Comparison of ENCODE assay signal across 20 mouse cellular contexts in genomic region chr10:101422562-101422961, GRCm38 (mm10).
DNase-seq lines count a peak whose midpoint lies in the region; ATAC-seq and TF ChIP-seq lines count a peak whose summit lies in the region.
"Had no signal": no experiment of that assay in that cellular context is flagged by ENCODE, and none has a peak within 500 bp of the region (broad histone marks: within the 10 kb centered on the region; RNA-seq: fewer than 3 reads in every experiment).

No protein-coding gene starts in this region.

- no peaks in the 10 kb centered on the region for H3K36me3 ChIP-seq in hindbrain, embryonic 13.5 days
- H3K36me3 ChIP-seq in hindbrain, embryonic 12.5 days: no peaks in the 10 kb centered on the region
- H3K36me3 ChIP-seq in midbrain, embryonic 14.5 days (ENCODE audit: control insufficient read depth, insufficient read depth, low read length): no peaks in the 10 kb centered on the region
- H3K36me3 ChIP-seq in midbrain, postnatal 0 days (ENCODE audit: insufficient read depth, low read length): no peaks in the 10 kb centered on the region
- H3K36me3 ChIP-seq in forebrain, postnatal 0 days (ENCODE audit: insufficient read depth): no peaks in the 10 kb centered on the region
- H3K36me3 ChIP-seq: heart, embryonic 10.5 days had no signal

- H3K4me1 ChIP-seq in hindbrain, embryonic 13.5 days (replicated peaks): 0 out of 2 replicates have a peak, but pooled peaks cover 2% of the 10 kb centered on the region
- no peaks in the 10 kb centered on the region for H3K4me1 ChIP-seq in hindbrain, embryonic 12.5 days
- no peaks in the 10 kb centered on the region for H3K4me1 ChIP-seq in midbrain, embryonic 14.5 days (ENCODE audit: control insufficient read depth, insufficient read depth, low read length)
- H3K4me1 ChIP-seq in midbrain, postnatal 0 days (ENCODE audit: insufficient read depth, low read length): no peaks in the 10 kb centered on the region
- no peaks in the 10 kb centered on the region for H3K4me1 ChIP-seq in forebrain, postnatal 0 days (ENCODE audit: insufficient read depth)
- H3K4me1 ChIP-seq: heart, embryonic 10.5 days had no signal

- H3K9ac ChIP-seq in hindbrain, embryonic 13.5 days: no peak overlapping the region
- H3K9ac ChIP-seq in hindbrain, embryonic 12.5 days: no peak overlapping the region
- H3K9ac ChIP-seq in midbrain, embryonic 14.5 days (replicated peaks; ENCODE audit: low read length): no peak overlapping the region
- H3K9ac ChIP-seq in midbrain, postnatal 0 days (replicated peaks; ENCODE audit: low read length, poor library complexity, severe bottlenecking): no peak overlapping the region
- H3K9ac ChIP-seq in forebrain, postnatal 0 days: no peak overlapping the region

- no peak overlapping the region for H3K27ac ChIP-seq in hindbrain, embryonic 13.5 days
- no peak overlapping the region for H3K27ac ChIP-seq in hindbrain, embryonic 12.5 days
- H3K27ac ChIP-seq in midbrain, embryonic 14.5 days (replicated peaks; ENCODE audit: low read depth, low read length): no peak overlapping the region
- H3K27ac ChIP-seq in midbrain, postnatal 0 days (ENCODE audit: low read depth, low read length): no peak overlapping the region
- no peak overlapping the region for H3K27ac ChIP-seq in forebrain, postnatal 0 days (ENCODE audit: low read depth, low read length)
- H3K27ac ChIP-seq: heart, embryonic 10.5 days; layer of hippocampus, adult 2 months had no signal

- no peaks in the 10 kb centered on the region for H3K9me3 ChIP-seq in hindbrain, embryonic 13.5 days
- no peaks in the 10 kb centered on the region for H3K9me3 ChIP-seq in hindbrain, embryonic 12.5 days (replicated peaks)
- H3K9me3 ChIP-seq in midbrain, embryonic 14.5 days (ENCODE audit: control insufficient read depth, low read length): no peaks in the 10 kb centered on the region
- H3K9me3 ChIP-seq in midbrain, postnatal 0 days (ENCODE audit: low read length): no peaks in the 10 kb centered on the region
- H3K9me3 ChIP-seq in forebrain, postnatal 0 days (ENCODE audit: low read length): no peaks in the 10 kb centered on the region
- H3K9me3 ChIP-seq: heart, embryonic 10.5 days had no signal

- ATAC-seq in hindbrain, embryonic 13.5 days (ENCODE audit: low FRiP score): 0 out of 2 replicates have a peak, but pooled peaks have one; percentile 36
- no peak for ATAC-seq in hindbrain, embryonic 12.5 days (ENCODE audit: low FRiP score)
- no peak for ATAC-seq in midbrain, embryonic 14.5 days (ENCODE audit: low FRiP score, low TSS enrichment)
- ATAC-seq in midbrain, postnatal 0 days (ENCODE audit: low FRiP score): no peak
- peak; percentile 43 for ATAC-seq in forebrain, postnatal 0 days
- ATAC-seq: intestine, embryonic 16.5 days had no signal

- no peak overlapping the region for H3K4me3 ChIP-seq in hindbrain, embryonic 13.5 days
- no peak overlapping the region for H3K4me3 ChIP-seq in hindbrain, embryonic 12.5 days
- no peak overlapping the region for H3K4me3 ChIP-seq in midbrain, embryonic 14.5 days (replicated peaks; ENCODE audit: low read depth, low read length)
- no peak overlapping the region for H3K4me3 ChIP-seq in midbrain, postnatal 0 days (ENCODE audit: low read depth, low read length)
- no peak overlapping the region for H3K4me3 ChIP-seq in forebrain, postnatal 0 days (ENCODE audit: low read depth, low read length)
- H3K4me3 ChIP-seq: heart, embryonic 10.5 days; layer of hippocampus, adult 2 months had no signal

- no peak for TF ChIP-seq POLR2A in brain, embryonic 14.5 days (IDR thresholded peaks at IDR 0.05; ENCODE audit: borderline replicate concordance, extremely low read depth, insufficient read depth, insufficient read length, poor library complexity, severe bottlenecking)

- peak; percentile 3 for DNase-seq in midbrain, embryonic 14.5 days
- no peak for DNase-seq in midbrain, postnatal 0 days (ENCODE audit: low spot score)
- DNase-seq in brain, embryonic 14.5 days (ENCODE audit: low read depth): peak; percentile 63
- DNase-seq in forebrain, postnatal 0 days: no peak
- DNase-seq in heart, adult 11 months: no peak
- DNase-seq: adrenal gland, postnatal 10 days; cerebellum, adult 8-10 months; cerebellum, postnatal 36 days; heart, postnatal 4 days; kidney, adult 9 months; kidney, postnatal 25 days; lung, postnatal 4 days; right cerebral cortex, adult 18-20 months; right cerebral cortex, postnatal 4 days; thymus, postnatal 25 days had no signal

- H3K27me3 ChIP-seq in hindbrain, embryonic 13.5 days: no peaks in the 10 kb centered on the region
- no peaks in the 10 kb centered on the region for H3K27me3 ChIP-seq in hindbrain, embryonic 12.5 days
- no peaks in the 10 kb centered on the region for H3K27me3 ChIP-seq in midbrain, embryonic 14.5 days (ENCODE audit: control insufficient read depth, insufficient read depth, low read length)
- H3K27me3 ChIP-seq in midbrain, postnatal 0 days (ENCODE audit: insufficient read depth, low read length): no peaks in the 10 kb centered on the region
- H3K27me3 ChIP-seq in forebrain, postnatal 0 days (ENCODE audit: insufficient read depth, low read length): no peaks in the 10 kb centered on the region

- no peak overlapping the region for H3K4me2 ChIP-seq in hindbrain, embryonic 13.5 days
- H3K4me2 ChIP-seq in hindbrain, embryonic 12.5 days (replicated peaks): no peak overlapping the region
- H3K4me2 ChIP-seq in midbrain, embryonic 14.5 days (ENCODE audit: low read length): no peak overlapping the region
- no peak overlapping the region for H3K4me2 ChIP-seq in midbrain, postnatal 0 days (ENCODE audit: low read depth, low read length, poor library complexity, severe bottlenecking)
- no peak overlapping the region for H3K4me2 ChIP-seq in forebrain, postnatal 0 days (ENCODE audit: low read depth)

- 45% methylated on average over 4 of the region's 4 CpGs for WGBS in hindbrain, embryonic 13.5 days
- WGBS in hindbrain, embryonic 12.5 days: 56% methylated on average over 4 of the region's 4 CpGs
- WGBS in midbrain, embryonic 14.5 days: 55% methylated on average over 4 of the region's 4 CpGs
- 54% methylated on average over 4 of the region's 4 CpGs for WGBS in midbrain, postnatal 0 days
- WGBS in forebrain, postnatal 0 days: 21% methylated on average over 4 of the region's 4 CpGs

- TF ChIP-seq CTCF in midbrain, postnatal 0 days (IDR thresholded peaks at IDR 0.05): no peak
- no peak for TF ChIP-seq CTCF in brain, embryonic 14.5 days (IDR thresholded peaks at IDR 0.05; ENCODE audit: borderline replicate concordance, extremely low read depth, insufficient read depth, insufficient read length)
- TF ChIP-seq CTCF in forebrain, postnatal 0 days (IDR thresholded peaks at IDR 0.05; ENCODE audit: low read depth): no peak

Comparison
In these comparisons a context has a peak if more than half of its experiments do, and no peak if none do; other contexts are left out.
1. ATAC-seq: peak in hindbrain, embryonic 13.5 days (single experiment) and forebrain, postnatal 0 days (single experiment); none in hindbrain, embryonic 12.5 days (single experiment), midbrain, embryonic 14.5 days (single experiment) and midbrain, postnatal 0 days (single experiment).
2. DNase-seq: peak in midbrain, embryonic 14.5 days (single experiment) and brain, embryonic 14.5 days (single experiment); none in midbrain, postnatal 0 days (single experiment), forebrain, postnatal 0 days (single experiment) and heart, adult 11 months (single experiment).